Mouse (Mus musculus) lung, postnatal 0 days (tissue): ENCODE results near the gene Gnai3. TPM values are rescaled to one million over a fixed set of nuclear protein-coding genes. Genes with fewer than 3 reads are reported as not detected.
A peak's percentile ranks its signal among the peaks of the same experiment; 100 is the strongest.

ENCODE experiments used
- ATAC-seq: fragments of 200-750 bp; cut with Nextera tagmentation; 2 replicates; pipeline ENCODE4 v1.8.0; 2017; ENCODE audit warnings: moderate library complexity
- DNase-seq: peaks from one replicate; pipeline ENCODE4 v3.0.0-alpha.2; 2016; ENCODE audit warnings: low spot score
- H3K27ac ChIP-seq: fragments of 300-500 bp; sonication (generic); 2 replicates; pipeline ENCODE4 v1.5.1; 2014; ENCODE audit warnings: antibody characterized with exemption, mild to moderate bottlenecking, low read length, mixed read lengths
- H3K27me3 ChIP-seq: fragments of 300-500 bp; sonication (generic); replicated peaks from 2 replicates; pipeline ENCODE4 v1.6.1; 2014; ENCODE audit warnings: low read length, mixed read lengths; ENCODE audit not compliant: insufficient read depth
- H3K36me3 ChIP-seq: fragments of 300-500 bp; sonication (generic); 2 replicates; pipeline ENCODE4 v1.6.1; 2014; ENCODE audit warnings: low read length, mixed read lengths; ENCODE audit not compliant: insufficient read depth
- H3K4me1 ChIP-seq: fragments of 300-500 bp; sonication (generic); 2 replicates; pipeline ENCODE4 v1.6.1; 2014; ENCODE audit warnings: antibody characterized with exemption, low read depth, low read length, mixed read lengths; ENCODE audit not compliant: insufficient read depth
- H3K4me2 ChIP-seq: fragments of 300-500 bp; sonication (generic); replicated peaks from 2 replicates; pipeline ENCODE4 v1.6.1; 2014; ENCODE audit warnings: low read depth, mild to moderate bottlenecking, low read length, moderate library complexity, mixed read lengths
- H3K4me3 ChIP-seq: fragments of 300-500 bp; sonication (generic); 2 replicates; pipeline ENCODE4 v1.5.1; 2014; ENCODE audit warnings: low read depth, low read length
- H3K9ac ChIP-seq: fragments of 300-500 bp; sonication (generic); replicated peaks from 2 replicates; pipeline ENCODE4 v1.6.1; 2014; ENCODE audit warnings: low read depth, mild to moderate bottlenecking
- H3K9me3 ChIP-seq: fragments of 300-500 bp; sonication (generic); 2 replicates; pipeline ENCODE4 v1.6.1; 2016; ENCODE audit warnings: low read length, mixed read lengths
- CTCF ChIP-seq: IDR thresholded peaks from 2 replicates; pipeline ENCODE4 v1.5.1; 2016; ENCODE audit warnings: antibody characterized with exemption, mild to moderate bottlenecking
- EP300 ChIP-seq: IDR thresholded peaks from 2 replicates; pipeline ENCODE4 v1.6.1; 2016; ENCODE audit warnings: antibody characterized with exemption, mild to moderate bottlenecking, control low read depth
- WGBS: fragments of 180-500 bp; shearing (Covaris S2); extraction: QIAGEN DNeasy Blood & Tissue Kit; methylation state at CpG from one replicate; pipeline ENCODE4 v1.1.7; 2014; 5-methylcytosine and 5-hydroxymethylcytosine counted together
- polyA plus RNA-seq: library from polyadenylated mRNA; unstranded; fragments of >200 nt; fragmentation: Nextera tagmentation; extraction: Ambion mirVana; gene quantifications from 2 replicates; pipeline ENCODE4 v1.2.1, GENCODE M21; 2015

Gnai3 gene
- polyA plus RNA-seq, 1 experiment from 2014 or later = 87.4 TPM

- TF ChIP-seq EP300 = no peak
- TF ChIP-seq CTCF = no peak
- WGBS = 80% methylated on average over 5 of the region's 5 CpGs
- no peak for ATAC-seq
Measured at GRCm38 (mm10) chr3:108123242-108123641, 22.7 kb downstream of the Gnai3 start.

DNA sequence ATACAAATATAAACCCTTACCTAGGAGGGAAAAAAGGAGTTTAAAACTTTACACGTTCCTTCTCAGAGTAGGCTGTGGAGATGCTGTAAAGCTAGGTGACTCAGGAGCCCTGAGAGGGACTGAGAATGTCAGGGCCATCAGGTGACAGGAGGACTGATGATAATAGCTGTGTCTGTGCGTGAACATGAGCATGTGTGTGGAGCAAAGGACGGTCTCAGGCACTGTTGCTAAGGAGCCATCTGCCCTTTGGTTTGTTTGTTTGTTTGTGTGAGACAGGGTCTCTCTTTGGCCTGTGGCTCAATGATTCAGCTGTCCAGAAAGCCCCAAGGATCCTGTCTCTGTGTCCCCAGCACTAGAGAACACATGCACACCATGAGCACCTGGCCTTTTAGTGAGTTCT is 24.8 kb downstream of the Gnai3 start:
- WGBS = 78% methylated on average over 3 of the region's 3 CpGs
- TF ChIP-seq EP300 (no peak), CTCF (no peak)

More at GRCm38 (mm10) chr3:108123242-108123641, 22.7 kb downstream of the Gnai3 start:
- H3K27me3 ChIP-seq = no peaks in the 10 kb centered on the region
- no peak overlapping the region for H3K4me2 ChIP-seq
- 0 out of 2 replicates have a peak, but pooled peaks cover 3% of the 10 kb centered on the region for H3K36me3 ChIP-seq
- H3K4me1 ChIP-seq = no peaks in the 10 kb centered on the region; the same call in 1 of the 2 replicates
- H3K4me3 ChIP-seq = no peak overlapping the region
- no peak overlapping the region for H3K9ac ChIP-seq
- no peaks in the 10 kb centered on the region for H3K9me3 ChIP-seq
- DNase-seq = no peak
- H3K27ac ChIP-seq = no peak overlapping the region

DNA sequence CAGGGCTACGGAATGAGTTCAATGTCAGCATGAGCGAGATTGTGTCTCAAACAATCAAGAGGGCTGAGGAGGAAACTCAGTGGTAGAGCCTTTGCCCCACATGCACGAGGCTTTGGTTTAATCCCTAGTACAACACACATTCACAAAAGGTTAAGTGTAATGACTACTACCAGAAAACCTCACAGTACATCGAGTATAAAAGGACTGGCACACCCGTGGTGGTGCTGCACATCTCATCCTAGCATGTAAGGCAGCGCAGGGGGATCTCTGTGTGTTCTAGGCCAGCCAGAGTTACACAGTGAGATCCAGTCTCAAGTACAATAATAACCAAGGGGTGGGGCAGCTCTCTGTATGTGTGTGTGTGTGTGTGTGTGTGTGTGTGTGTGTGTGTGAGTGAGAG is 28.5 kb downstream of the Gnai3 start:
- ATAC-seq = no peak
- no peak for DNase-seq
- H3K27me3 ChIP-seq = no peaks in the 10 kb centered on the region
- peaks cover 16% of the 10 kb centered on the region; the same call in 1 of the 2 replicates for H3K36me3 ChIP-seq
- no peak overlapping the region for H3K4me2 ChIP-seq
- no peak overlapping the region for H3K27ac ChIP-seq
- TF ChIP-seq CTCF (no peak), EP300 (no peak)
- H3K4me3 ChIP-seq = no peak overlapping the region
- H3K9me3 ChIP-seq = no peaks in the 10 kb centered on the region
- no peaks in the 10 kb centered on the region for H3K4me1 ChIP-seq
- H3K9ac ChIP-seq = no peak overlapping the region
- 89% methylated on average over 6 of the region's 6 CpGs for WGBS

More for the DNA sequence above, 24.8 kb downstream of the Gnai3 start:
- 0 out of 2 replicates have a peak, but pooled peaks cover 8% of the 10 kb centered on the region for H3K36me3 ChIP-seq
- DNase-seq (no peak), ATAC-seq (no peak)
- H3K4me3 ChIP-seq = no peak overlapping the region
- no peaks in the 10 kb centered on the region for H3K27me3 ChIP-seq
- no peak overlapping the region for H3K27ac ChIP-seq
- H3K4me1 ChIP-seq = no peaks in the 10 kb centered on the region
- no peak overlapping the region for H3K4me2 ChIP-seq
- H3K9me3 ChIP-seq = no peaks in the 10 kb centered on the region
- no peak overlapping the region for H3K9ac ChIP-seq

DNA sequence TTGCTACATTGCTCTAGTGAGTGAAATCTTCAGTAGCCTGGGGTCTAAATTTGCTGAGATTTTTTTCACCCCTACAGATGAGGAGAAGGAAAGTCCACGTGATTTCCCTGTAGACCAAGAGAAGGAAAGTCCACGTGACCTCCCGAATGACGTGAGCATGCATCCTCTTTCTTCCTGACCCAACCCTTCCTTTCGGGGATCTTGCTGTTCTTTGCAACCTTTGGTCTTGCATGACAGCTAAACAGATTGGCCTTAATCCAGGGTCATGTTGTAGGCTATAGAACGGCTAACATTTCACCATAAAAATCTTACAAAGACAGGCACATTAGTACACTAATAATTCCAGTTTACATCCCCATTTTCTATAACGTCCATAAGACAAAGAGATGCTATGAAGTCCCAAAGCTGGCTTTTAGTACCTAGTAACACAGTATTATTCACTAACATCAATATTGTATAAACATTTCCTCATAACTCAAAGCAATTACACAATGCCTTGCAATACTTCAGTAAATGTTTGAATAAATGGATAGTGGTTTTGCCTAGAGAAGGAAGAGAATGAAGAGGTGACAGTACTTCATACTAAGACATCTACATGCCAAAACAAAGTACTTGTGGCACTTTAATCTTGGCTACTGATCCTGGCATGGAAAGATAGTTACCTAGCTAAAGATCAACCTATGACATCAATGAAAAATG is 32.2 kb downstream of the Gnai3 start:
- ATAC-seq (no peak), DNase-seq (peak; percentile 61)
- 72% methylated on average over 7 of the region's 7 CpGs for WGBS
- Histone ChIP-seq H3K4me1 (no peaks in the 10 kb centered on the region), H3K9me3 (no peaks in the 10 kb centered on the region), H3K4me2 (no peak overlapping the region), H3K27ac (no peak overlapping the region), H3K4me3 (no peak overlapping the region), H3K36me3 (peaks cover 19% of the 10 kb centered on the region; the same call in 1 of the 2 replicates), H3K27me3 (no peaks in the 10 kb centered on the region), H3K9ac (no peak overlapping the region)
- TF ChIP-seq CTCF = no peak
- TF ChIP-seq EP300 = peak; percentile 59; the same call in 1 of the 2 replicates

DNA sequence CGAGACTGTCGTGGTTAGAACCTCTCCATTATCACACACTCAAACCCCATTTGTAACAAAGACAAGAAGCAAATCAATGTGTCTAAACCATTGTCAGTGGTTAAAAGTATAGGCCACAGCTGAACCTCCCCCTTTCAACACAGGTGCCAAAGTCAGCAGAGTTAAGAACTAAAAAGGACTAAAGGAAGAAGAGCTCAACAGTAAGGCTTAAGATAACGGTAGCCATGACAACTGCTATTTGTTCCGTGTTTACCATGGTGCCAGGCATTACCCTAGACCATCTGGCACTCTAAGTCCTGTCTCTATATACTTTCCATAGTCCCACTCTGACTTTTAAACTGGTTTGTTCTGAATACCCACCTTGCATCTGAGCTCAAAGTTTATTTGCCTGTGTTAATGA is 33.3 kb downstream of the Gnai3 start:
- TF ChIP-seq CTCF (no peak), EP300 (no peak)
- peaks cover 23% of the 10 kb centered on the region; the same call in 1 of the 2 replicates for H3K36me3 ChIP-seq

DNA sequence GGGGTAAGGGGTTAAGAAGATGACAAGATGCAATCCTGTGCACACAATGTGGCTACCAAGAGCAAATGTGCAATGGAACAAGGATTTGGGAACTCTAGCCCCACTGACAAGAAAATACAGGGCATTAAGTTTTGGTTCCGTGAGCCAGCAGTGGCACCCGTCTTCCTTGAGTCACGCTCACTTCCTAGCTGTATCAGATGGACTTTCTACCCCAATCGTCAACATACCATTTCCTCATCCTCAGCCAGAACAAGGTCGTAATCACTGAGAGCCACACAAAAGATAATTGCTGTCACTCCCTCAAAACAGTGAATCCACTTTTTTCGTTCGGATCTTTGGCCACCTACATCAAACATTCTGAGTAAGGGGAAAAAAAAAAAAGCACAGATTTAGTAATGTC is 33.7 kb downstream of the Gnai3 start:
- ATAC-seq (no peak), DNase-seq (no peak)
- WGBS = 70% methylated on average over 7 of the region's 7 CpGs
- TF ChIP-seq CTCF (no peak), EP300 (no peak)
- Histone ChIP-seq H3K4me3 (no peak overlapping the region), H3K27ac (no peak overlapping the region), H3K4me1 (no peaks in the 10 kb centered on the region), H3K4me2 (no peak overlapping the region), H3K9me3 (no peaks in the 10 kb centered on the region), H3K27me3 (no peaks in the 10 kb centered on the region), H3K36me3 (peaks cover 19% of the 10 kb centered on the region; the same call in 1 of the 2 replicates), H3K9ac (no peak overlapping the region)

More for the DNA sequence above, 33.3 kb downstream of the Gnai3 start:
- no peak overlapping the region for H3K4me3 ChIP-seq
- no peak overlapping the region for H3K4me2 ChIP-seq
- H3K4me1 ChIP-seq = no peaks in the 10 kb centered on the region
- no peak for ATAC-seq
- H3K9ac ChIP-seq = no peak overlapping the region
- DNase-seq = no peak
- WGBS = 79% methylated on average over 4 of the region's 4 CpGs
- H3K9me3 ChIP-seq = no peaks in the 10 kb centered on the region
- H3K27me3 ChIP-seq = no peaks in the 10 kb centered on the region
- H3K27ac ChIP-seq = no peak overlapping the region
